Mouse (Mus musculus) 416B (cell line): ENCODE data around the gene Lemd2.

ENCODE experiments used
- DNase-seq: peaks from one replicate; pipeline ENCODE4 v3.0.0; 2011; ENCODE audit warnings: low read depth

The Lemd2 gene

DNA sequence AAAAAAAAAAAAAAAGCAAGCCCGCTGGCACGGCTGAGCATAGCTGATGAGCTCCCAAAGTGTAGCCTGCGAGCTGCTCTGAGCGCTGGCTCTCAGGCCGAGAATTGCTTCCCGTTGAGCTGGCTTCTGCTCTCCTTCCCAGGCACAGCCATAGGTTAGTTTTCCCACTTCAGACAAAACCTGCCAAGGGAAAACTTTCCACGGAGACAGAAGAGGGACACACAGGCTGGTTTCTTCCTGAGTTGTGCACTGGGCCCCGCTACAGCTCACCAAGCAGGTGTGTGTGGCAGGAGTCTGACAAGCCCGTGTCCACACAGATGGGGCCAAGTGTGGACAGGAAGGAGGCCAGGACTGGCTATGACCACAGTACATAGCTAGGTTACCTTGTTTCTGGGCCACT, 15.4 kb downstream of the Lemd2 start:
- no peak for DNase-seq

DNA sequence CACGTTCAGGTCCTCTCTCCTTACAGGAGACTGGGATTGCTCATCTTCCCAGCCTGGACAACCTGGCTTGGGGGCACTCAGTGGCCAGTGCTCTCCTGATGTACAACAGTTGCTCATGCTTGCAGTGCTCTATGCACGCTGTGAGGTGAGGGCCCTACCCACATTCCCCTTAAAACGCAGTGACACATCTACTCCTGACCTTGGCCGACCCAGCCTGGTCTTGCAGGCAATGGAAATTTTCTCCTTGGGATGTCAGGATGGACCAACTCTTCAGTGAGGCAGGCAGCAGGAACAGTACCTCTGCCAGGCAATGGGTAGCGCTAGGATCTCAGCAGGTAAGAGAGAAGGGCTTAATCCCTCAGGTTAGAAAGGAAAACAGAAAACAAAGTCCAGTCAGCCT, 17.2 kb downstream of the Lemd2 start:
- no peak for DNase-seq

DNA sequence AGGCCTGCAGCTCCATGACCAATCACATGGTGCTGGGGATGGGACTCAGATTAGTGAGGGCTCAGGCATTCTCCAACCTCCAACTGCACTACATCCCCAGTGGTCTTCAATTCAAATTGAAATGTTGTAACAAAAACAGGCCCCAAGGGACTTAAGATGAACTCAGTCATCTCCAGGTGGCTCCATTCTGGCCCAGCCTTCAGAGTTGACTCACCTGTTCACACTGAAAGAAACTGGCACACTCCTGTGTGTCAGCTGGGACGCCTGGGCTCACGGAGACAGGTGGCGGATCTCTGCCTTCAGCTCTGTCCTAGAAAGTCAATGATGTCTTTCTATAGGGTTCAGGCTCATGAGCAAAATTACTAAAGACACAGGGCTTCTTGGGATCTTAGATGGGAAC, 18.2 kb downstream of the Lemd2 start:
- no peak for DNase-seq

DNA sequence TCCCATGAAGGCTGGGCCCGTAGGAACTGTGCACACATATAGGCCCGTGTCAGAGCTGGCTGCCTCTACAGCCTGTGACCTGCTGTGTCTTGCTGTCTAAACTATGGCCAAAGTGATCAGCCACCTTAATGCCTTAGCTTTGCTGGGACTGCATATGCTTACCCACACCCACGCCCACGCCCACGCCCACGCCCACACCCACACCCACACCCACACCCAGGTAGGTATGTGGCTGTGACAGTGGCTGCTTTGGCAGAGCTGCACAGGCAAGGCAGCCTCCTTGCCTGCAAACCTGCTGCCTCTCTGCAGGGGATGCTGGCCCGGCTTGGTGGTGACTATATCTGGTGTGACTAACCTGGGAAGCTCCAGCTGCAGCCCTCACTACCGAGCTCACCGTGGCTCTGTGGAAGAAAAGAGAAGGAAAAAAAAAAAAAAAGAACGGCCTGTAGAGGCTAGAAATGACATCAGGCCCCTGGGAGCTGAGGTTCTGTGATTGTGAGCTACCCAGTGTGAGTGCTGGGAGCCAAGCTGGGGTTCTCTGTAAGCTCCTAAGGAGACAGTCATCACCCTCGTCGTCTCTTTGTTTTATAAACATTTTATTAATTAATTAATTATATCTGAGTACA, 20.5 kb downstream of the Lemd2 start:
- DNase-seq = no peak

DNA sequence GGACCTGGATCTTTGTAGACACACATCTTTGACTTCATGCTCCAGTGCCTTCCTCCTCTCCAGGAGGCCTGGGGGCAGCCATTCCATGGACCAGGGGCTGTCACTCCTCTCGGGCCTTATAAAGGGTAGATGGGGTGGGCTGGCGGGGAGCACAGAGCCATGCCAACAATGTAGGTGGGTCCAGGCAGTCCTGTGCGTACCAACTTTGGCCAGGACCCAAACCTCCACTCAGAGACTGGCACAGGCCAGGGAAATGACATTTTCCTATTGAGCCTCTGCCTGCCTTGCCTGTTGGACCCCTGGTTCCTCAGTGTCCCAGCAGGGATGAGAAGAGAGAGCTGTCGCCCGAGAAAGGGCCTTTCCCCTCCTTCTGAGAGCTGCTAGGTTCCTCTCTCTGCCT, 21.9 kb downstream of the Lemd2 start:
- DNase-seq = no peak

DNA sequence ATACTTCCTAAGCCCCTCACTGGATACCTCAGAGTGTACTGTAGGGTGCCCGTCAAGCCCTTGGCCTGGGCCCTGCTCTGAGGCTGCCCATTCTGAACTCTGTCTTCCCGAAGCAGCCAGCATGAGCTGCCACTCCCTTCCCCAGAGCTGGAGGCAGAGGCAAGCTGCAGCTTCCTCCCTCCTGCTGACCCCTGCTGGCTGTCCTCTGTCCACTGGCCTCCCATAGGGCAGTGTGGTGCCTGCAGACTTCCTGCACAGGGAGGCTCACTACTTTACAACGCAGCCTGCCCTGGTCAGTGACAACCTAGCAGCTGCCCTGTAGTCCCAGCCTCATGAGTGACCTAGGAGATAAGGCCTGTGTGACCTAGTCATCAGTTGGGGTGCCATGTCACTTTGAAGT, 22.6 kb downstream of the Lemd2 start:
- DNase-seq = peak; percentile 19

DNA sequence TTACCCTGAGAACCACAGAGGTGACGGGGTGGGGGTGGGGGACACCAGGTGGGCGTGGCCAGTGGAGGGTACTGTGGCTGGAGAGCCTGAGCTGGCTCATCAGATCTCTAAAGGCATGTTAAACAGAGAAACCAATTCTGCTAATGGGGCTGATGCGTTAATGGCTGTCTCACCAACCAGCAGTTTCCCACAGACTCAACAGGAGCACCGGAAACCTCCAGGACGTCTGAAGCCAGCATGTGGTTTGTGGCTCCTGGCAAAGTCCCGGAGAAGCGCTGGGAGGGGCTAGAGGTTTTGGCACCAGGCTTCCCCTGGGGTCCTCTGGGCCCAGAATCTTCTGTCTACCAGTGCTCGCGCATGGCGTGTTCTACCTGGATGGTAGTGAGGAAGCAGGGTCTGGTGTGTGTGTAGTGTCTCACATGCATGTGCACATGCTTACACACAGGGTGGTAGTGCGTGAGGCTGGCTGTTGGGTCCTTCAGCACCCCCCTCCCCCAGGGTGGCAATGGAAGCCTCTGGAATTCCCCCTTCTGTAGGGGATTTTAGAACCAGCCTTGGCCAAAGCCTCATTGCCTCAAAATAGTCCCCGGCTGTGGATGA, 24.5 kb downstream of the Lemd2 start:
- DNase-seq = no peak

DNA sequence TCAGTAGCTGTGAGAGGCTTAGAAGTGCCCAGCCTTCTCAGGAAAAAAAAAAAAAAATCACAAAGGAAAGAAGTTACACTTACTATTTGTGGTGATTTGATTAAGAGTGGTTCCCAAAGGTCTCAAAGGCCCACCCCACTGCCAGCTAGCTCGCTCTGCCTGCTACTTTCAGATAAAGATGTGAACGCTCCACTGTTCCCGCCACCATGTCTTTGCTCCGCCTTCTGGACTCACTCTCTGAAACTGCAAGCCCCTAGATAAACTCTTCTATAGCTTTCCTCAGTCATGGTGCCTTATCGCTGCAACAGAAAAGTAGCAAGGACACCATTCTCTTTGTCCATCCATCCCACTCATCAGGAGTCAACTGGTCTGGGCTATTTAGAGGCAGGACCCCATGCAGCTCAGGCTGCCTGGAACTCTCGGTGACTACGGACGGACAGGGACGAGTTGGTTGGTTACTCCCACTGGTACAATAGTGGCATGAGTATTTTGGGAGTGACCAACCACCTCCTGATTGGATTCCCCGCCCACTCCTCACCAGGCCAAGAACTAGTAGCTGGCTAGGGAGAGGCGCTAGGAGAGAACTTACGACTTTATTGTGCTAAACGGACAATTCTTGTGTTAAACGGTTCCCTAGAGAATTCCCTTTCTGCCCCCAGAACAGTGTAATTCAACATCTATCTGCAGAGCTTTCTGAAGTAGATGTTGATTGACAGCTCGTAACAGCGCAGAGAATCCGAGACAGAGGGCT, 25.7 kb downstream of the Lemd2 start:
- no peak for DNase-seq

DNA sequence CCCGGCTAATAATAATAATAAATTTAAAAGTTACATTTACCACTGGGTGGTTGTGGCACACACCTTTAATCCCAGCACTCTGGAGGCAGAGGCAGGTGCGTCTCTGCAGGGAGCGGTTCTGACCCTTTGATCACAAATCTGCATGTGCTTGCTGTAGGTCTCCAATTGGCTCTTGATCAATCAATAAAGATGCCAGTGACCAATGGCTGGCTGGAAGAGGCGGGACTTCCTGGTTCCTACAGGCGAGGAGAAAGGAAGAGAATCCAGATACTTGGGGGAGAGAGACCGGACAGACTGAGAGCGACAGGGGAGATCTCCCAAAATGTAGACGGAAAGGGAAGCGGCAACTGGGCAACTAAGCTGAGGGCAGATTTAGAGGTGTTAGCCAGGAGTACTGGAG, 26.2 kb downstream of the Lemd2 start:
- peak; percentile 66 for DNase-seq

DNA sequence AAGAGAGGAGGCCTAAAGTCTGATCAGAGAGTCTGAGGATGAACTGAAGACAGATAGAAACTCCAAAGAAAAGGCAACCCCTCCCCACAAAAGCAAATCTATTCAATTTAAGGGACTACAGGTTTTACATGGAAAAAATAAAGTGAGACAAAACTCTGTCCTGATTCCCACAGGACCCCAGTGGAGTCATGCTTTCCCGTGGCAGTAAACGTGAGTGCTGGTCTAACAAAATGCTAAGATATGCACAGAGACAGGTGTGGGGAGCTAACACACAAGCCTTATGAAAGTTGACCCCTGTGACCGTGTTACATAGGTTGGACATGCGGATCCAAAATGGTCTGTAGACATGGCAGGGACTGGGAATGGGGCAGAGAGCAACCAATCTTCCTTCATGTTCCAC, 27.5 kb downstream of the Lemd2 start:
- no peak for DNase-seq

DNA sequence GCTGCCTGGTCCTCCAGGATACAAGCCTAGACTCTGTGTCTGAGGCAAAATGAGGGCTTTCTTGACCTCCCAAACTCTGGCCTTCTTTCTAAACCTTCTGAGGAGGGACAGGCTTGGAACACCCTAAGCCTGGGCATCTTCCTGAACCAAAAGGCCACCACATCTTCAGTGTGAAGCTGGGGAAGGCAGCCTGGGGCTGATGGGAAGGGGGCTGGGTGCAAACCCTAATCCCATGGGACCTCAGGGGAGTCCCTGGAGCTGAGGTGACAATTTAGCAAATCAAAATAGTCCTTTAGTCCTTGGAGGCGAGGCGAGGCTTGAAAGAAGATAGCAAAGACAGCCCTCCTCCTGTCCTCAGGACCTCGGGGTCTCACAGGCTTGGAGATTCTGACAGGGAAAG, 28.0 kb downstream of the Lemd2 start:
- DNase-seq = no peak

DNA sequence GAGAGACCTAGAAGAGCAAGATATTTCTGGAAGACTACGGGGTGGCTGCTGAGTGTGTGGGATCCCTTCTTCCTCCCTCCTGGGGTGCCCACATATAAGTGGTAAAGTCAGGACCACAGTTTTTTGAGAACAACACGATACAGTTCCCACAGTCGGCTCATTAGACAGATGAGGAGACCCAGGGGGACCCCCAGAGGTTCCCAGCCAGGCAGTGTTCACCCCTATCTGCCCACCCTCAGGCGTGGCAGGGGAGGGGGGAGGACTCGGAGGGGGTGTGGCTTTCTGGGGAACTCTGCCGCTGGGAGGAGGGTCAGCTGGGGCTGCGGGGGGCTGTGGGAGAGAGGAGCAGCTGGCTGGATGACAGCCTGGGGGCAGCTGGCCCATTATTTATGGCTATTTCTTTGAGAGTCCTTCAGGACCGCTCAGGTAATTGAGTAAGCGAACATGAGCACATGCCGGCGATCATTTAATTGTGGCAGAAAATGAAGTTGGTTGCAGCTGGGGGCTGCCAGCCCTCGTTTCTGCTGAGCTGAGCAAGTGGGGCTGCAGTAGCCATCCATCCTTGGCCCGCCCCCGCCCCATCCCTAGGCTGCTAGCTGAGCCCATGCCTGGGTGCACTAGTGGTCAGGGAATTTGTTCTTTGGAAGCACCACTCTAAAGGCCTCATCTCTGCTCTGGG, 28.9 kb downstream of the Lemd2 start:
- no peak for DNase-seq

DNA sequence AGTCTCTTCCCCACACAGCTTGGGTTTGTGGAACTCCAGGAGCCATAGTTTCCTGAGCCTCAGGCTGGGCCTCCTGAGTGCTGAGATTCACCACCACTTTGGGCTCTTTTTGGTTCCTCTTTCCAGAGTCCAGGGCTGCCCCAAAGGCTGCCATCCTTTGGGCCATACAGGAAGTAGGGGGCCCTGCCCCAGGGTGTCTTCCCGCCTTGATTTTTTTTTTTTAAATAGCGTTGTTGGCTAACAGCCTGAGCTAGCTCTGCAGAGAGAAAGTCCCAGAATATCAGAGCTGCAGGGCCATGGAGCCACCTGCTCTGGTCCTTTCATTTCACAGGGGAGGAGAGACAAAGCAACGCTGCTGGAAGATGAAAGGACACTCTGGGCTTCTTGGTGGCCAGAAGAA, 30.6 kb downstream of the Lemd2 start:
- DNase-seq = peak; percentile 35

DNA sequence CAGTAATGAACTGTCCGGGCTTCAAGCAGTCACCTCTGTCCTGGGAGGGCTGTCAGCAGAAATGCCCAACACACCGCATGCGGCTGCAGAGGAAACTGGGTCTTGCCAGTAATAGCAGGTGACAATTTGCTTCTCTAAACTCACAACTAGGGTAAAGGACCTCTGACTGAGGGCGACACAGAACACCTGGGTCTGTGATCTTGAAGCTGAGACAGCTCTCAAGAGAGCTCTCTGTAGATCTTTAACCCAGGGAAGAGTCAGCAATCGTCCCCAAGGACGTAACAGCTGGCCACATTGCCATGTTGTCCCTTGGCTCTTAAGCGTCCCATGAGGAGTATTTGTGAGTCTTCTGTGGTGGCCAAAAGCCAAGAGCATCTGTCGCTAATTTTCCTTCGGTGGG, 31.8 kb downstream of the Lemd2 start:
- no peak for DNase-seq

DNA sequence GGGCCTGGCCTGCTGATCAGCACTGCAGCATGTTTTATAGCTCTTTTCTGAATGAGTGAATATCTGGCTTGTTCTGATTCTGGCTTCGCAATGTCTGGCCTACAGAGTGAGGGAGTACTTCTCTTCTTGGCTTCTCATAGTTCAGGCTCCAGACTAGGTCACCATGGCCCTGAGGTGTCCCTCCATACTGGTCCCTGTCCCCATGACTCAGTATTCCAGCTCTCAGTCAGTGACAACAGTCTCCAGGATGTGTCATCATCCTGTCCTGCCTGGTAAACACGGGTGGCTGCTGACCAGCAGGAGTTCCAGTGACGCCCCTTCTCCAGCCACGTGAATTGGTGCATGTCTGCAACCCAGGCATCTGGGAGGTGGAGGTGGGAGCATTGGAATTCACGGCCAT, 33.1 kb downstream of the Lemd2 start:
- DNase-seq = no peak

DNA sequence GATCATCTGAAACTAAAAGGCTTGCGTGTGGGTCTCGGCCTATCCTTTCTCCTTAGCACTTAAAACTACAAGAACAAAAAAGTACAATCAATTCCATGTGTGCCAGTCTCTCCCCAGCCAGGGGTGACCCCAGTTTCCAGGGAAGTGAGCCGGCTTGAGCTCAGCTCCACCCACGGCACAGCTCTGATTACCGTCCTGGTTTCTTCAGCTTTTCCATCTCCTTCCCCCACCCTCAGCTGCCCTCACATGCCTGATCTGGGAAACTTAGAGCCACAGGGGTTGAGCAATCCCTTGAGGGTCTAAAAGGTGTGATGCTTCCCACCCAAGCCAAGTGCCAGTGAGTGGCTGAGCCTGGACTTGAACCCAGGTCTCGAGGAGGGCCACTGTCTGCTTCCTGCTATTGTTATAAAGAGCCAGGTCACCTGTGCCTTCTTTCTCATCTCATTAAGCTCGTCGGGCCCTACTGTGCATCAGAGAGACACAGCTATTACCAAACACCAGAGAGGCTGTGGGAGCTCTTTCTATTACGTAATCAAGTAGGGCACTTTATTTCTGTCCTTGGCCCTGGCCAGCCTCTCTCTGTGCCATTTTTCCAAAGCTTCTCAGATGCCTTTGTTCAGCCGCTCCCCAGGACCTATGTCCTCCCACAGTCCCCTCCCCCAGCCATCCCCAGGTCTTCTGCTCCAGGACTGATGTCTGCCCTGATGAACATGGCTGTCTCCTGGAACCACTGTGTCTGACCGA, 34.1 kb downstream of the Lemd2 start:
- no peak for DNase-seq

DNA sequence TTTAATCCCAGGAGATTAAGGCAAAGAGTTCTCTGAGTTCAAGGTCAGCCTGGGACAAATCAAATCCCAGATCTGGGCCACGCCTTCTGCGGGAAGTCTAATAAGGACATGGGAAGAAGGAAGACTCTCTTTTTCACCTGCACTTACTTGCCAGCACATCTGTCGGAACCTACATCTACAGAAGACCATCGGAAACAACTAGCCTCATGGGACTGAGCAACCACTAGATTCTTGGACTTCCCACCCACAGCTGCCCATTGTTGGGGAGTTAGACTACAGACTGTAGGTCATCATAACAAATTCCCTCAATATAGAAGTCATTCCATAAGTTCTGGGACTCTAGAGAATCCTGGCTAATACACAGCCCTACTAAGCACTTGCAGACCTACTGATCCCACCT, 35.7 kb downstream of the Lemd2 start:
- DNase-seq = no peak

DNA sequence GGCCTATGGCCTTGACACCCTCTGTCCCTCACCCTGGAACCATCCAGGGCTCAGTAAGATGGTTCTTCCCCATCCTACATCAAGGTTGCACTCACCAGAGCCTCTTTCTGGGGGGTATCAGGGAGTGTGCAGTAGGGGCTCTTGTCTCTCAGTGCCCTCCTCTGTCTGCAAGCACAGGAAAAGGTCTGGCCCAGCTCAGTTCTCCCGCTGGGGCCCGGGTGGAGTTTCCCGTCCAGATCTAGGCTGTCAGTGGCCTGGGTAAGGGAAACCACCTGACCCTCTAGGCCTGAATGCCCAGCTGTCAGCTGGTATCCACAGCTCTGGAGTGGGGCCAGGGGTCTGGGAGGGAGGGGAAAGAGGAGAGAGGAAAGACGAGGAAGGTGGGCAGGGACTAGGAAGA, 36.7 kb downstream of the Lemd2 start, which contains the start of gene Ip6k3:
Gene Ip6k3, minus strand, starts transcription at position 251 of the 400 bp plus-strand sequence.
- DNase-seq = no peak

DNA sequence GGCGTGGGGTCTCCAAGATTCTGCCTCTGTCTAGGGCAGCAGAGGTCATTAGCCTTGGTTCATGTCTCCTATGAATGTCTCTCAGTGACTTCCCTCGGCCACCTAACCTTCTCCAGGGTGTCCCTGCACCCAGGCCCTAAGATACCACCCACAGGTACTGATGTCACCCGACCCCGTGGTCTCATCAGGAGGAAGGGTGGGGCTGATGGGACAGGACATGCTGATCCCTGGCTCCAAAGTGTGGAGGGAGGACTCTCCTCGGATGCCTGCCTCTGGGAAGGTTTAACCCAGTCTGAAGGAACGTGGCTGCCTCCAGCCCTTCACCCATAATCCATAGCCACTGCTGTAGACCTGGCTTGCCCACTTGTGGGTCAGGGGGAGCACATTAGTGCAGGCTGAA, 37.4 kb downstream of the Lemd2 start:
- DNase-seq = no peak

DNA sequence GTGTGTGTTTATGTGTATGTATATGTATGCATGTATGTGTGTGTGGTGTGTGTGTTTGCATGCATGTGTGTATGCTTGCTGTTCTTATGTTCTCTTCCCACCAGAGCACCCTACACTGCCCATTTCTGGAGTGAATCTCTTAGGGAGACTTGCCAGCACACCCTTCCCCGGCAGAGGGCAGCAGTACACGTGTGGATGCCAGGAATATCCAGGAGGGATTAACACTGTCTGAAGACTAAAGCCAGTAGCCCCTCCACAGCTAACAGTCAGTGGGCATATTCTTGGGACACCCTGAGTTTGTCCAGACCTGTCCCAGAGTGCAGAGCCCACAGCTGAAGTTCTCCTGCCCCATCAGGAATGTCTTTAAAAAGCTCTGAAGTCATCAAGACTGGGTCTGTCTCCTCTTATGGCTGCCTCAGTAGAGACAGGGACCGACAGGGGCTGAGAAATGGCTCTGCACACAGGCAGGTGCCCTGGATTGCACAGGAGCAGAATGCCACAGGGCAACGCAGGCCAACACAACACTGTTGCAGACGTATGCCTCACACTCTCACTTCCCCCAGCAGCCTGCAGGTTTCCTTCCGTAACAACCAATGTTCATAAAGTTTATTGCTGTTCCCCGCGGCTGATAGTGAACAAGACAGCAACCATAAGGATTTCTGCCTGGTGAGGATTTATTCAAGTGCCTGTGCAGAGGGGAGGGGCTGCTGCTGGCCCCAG, 39.1 kb downstream of the Lemd2 start:
- peak; percentile 28 for DNase-seq

DNA sequence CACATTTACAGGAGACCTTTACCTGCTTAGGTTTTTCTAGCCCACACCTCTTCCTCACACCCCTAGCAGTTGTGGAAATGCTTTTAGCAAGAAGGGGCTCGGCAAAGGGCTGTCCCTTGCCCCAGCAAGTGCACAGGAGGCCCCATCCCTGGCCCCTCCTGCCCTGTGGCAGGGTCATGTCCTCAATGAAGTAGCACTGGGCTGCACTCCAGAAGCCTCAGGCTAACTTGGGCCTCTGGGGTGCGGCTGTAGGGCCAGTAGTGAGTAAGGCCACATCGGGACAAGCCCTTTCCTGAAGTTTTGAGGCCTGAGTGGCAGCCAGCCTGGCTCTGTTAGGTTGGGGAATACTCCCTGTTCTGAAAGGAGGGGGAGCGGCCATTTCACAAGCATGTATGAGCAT, 43.4 kb downstream of the Lemd2 start:
- DNase-seq = no peak

DNA sequence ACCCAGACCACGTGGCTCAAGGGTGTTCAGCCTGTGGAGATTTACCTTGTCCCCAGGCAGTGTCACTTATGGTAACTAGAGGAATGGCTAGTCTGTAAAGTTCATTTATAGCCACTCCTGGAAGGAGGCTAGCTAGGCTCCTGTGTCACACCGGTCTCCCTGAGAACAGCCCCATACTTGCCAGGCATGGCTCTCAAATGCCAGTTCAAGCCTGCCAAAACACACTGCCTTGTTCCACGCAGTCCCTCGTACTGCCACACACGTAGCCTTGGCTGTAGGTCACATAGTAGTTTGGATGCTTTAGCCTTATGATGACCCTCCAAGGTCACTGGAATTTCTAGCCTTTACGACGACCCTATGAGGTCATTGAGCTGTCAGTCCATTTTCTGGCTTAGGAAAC, 45.1 kb downstream of the Lemd2 start:
- DNase-seq = no peak
